Mouse (Mus musculus): ENCODE results near the gene Csnk2b.
"Not testable (repeated sequence)": the region's sequence is repeated elsewhere in the genome, so short reads cannot be mapped to it uniquely, and the experiment has no call there.

Gene Csnk2b

GRCm38 (mm10) chr17:35153077-35153476 lies 31.2 kb upstream of the Csnk2b start:
- no peak for DNase-seq (ENCODE audit: low read depth, low spot score)

- no peak for DNase-seq (ENCODE audit: low read depth, low spot score)
Measured at GRCm38 (mm10) chr17:35152121-35152520, 30.3 kb upstream of the Csnk2b start.

DNA sequence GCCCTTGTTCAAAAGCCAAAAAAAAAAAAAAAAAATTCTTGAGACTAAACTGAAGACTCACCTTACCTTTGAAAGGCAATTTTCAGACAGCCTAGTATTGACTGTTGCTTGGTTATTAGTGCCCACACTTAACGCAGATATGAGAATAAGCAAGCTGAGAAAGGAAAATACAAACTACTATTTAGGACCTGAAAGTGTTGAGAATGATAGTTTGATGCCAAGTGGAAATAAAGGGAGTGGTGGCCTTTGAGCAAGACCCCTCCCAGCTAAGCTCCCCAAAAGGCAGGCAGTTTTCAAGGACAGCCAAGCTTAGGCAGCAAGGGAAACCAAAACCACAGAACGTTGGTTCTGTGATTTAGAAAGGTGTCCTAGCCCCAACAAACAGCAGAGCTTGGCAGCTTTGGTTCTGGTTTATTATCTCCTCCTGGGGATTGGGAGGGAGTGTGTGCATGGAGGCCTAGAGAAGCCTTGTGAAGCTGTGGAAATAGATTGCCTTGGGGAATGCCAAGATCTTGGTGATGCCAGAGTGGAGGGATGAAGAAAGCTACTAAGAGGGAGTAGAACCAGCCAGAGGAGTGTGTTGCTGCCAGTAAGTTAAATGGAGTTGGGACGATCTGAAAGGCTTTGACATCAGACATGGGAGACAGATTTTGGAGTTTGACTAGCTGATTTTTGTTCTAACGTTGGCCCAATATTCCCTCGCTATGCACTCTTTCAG lies 26.2 kb upstream of the Csnk2b start:
- no peak for DNase-seq (ENCODE audit: low read depth, low spot score)

- no peak for DNase-seq (ENCODE audit: low read depth, low spot score)
Measured at GRCm38 (mm10) chr17:35147348-35147747, 25.5 kb upstream of the Csnk2b start.

DNA sequence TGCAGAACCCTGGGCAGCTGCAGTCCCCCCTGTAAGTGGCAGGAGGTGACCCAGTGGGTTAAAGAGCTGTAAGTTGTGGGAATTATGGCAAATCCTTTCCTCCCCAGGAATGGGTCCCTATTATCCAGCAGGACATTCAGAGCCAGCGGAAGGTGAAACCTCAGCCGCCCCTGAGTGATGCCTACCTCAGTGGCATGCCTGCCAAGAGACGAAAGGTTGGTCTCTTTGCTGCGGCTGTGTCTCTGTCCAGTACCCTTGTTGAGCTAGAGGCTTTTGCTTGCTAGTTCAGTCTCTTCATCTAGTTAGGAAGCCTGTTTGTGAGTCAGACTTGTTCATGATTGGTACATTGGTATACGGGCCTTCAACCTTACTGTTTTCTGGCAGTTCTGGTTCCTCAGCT lies 24.3 kb upstream of the Csnk2b start:
- DNase-seq (ENCODE audit: low read depth, low spot score): no peak

DNA sequence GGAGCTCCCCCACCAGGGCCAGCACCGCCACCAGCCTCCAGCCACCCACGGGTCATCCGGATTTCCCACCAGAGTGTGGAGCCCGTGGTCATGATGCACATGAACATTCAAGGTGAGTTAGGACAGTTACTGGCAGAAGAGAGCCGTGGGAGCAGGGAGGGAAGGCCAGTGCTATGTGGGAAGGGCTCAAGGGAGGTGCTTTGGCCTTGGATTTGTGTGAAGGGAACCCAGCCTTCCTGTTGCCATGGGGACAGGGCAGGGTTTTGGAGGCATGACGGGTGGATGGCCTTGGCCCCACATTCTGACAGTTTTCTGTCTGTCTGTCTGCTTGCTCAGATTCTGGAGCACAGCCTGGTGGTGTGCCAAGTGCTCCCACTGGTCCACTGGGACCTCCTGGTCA lies 20.1 kb upstream of the Csnk2b start:
- no peak for DNase-seq (ENCODE audit: low read depth, low spot score)

GRCm38 (mm10) chr17:35140490-35140996 lies 18.7 kb upstream of the Csnk2b start:
- no peak for DNase-seq (ENCODE audit: low read depth, low spot score)

- DNase-seq (ENCODE audit: low read depth, low spot score): no peak
Measured at GRCm38 (mm10) chr17:35139269-35139668, 17.4 kb upstream of the Csnk2b start.

- no peak for DNase-seq (ENCODE audit: low read depth, low spot score)
Measured at GRCm38 (mm10) chr17:35135591-35136320, 13.9 kb upstream of the Csnk2b start.

DNA sequence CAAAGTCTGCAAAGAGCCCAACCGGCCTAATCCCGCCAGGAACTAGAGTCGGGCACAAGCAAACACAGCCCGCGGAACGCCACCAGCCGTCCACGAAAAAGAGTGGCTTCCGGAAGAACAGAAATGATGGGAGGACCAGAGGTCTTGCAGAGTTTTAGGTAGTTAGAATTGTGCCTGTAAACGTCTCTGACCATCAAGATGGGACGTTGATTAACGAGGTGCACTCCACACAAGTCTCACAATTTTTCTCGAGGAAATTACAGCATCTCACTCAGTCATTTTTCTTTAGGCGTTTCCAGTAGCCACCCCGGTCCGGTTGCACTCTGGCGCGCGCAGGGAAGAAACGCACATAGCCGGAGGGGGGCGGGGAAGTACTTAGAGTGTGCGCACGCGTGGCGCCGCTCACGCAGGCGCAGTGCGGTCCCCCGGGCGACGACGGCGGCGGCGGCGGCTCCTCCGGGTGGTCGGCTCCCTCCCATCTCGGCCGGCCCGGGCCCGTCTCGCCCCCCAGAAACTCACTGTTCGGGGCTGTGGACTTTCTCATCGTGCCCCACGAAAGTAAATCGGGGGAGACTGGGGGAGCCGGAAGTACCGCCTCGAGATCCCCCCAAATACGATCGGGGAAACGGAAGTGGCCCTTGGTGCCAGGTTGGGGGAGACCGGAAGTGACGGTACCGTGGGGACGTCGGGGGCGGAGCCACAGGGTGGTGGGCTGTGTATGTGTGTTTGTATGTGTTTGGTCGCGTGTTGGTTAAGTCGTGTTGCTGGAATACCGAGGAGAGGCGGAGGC lies 13.1 kb upstream of the Csnk2b start, which contains the start of gene Bag6:
Bag6 (plus strand) TSS at position 378 of the 790 bp plus-strand sequence.
- peak; percentile 97 for DNase-seq (ENCODE audit: low read depth, low spot score)

DNA sequence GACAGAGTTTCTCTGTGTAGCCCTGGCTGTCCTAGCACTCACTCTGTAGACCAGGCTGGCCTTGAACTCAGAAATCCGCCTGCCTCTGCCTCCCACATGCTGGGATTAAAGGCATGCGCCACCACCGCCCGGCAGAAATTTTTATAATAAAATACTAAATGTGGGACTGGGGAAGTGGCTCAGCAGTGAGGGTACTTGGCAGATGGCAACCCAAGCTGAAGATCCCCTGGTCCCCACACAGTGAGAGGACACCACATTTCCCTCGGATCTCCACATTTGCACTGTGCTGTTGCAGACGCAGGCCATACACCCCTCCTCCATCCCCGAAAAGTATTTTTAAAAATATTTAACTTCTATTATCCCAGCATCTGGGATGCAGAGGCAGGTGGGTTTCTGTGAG lies 11.7 kb upstream of the Csnk2b start:
- DNase-seq (ENCODE audit: low read depth, low spot score): no peak

GRCm38 (mm10) chr17:35132174-35132560 lies 10.3 kb upstream of the Csnk2b start:
- DNase-seq (ENCODE audit: low read depth, low spot score): no peak

DNA sequence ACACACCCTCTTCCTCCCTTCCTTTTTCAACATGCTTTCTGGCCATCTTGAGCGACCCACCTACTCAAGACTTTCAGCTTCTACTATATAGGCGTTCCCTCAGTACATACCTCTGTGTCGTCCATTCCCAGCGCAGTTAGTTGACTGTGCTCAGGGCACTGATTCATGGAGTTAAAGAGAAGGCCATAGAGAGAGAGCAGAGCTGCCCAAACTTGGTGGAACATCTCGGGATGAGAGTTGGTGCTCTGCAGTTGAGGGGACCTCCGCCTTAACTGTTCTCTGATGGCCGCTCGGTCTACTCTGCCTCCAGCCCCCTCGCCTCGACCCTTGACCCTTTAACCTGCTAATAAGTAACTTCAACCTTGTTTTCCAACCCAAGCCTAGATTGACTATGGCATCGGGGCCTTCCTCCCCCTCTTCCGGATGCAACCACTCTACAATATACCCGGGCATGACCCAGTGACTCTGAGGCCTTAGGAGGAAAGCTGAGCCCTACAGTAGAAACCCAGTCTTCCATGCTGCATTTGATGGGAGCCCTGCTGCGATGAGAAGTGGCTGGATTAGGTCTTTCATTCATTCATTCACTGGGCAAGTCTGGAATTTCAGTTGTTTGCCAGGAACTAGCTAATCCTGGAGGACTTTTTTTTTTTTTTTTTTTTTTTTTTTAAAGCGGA lies 9.8 kb upstream of the Csnk2b start, which contains the start of gene Apom:
Apom (minus strand) TSS at position 551 of the 674 bp plus-strand sequence.
- no peak for DNase-seq (ENCODE audit: low read depth, low spot score)

GRCm38 (mm10) chr17:35131038-35131437 lies 9.2 kb upstream of the Csnk2b start:
- no peak for DNase-seq (ENCODE audit: low read depth, low spot score)

DNA sequence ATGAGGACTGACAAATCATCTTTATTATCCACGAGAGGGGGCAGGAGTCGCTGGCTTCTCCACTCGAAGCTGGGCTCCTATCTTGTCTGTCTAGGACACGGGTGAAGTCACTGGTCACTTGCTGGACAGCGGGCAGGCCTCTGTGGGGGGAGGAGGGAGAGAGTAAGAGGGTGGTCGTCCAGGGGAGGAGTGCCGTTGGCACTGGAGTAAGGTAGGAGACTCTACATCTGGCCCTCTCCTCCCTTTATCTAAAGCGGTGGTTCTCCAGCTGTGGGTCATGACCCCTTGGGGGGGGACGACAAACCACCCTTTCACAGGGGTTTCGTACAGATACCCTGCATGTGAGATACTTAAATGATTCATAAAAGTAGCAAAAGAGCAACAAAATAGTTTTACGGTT lies 7.1 kb upstream of the Csnk2b start:
- no peak for DNase-seq (ENCODE audit: low read depth, low spot score)

GRCm38 (mm10) chr17:35127017-35127416 lies 5.2 kb upstream of the Csnk2b start:
- DNase-seq (ENCODE audit: low read depth, low spot score): peak; percentile 38

GRCm38 (mm10) chr17:35126206-35126611 lies 4.4 kb upstream of the Csnk2b start, which contains the start of gene D17H6S53E:
Gene D17H6S53E, plus strand, starts transcription at chr17:35126373.
- peak; percentile 84 for DNase-seq (ENCODE audit: low read depth, low spot score)

GRCm38 (mm10) chr17:35125578-35125977 lies 3.7 kb upstream of the Csnk2b start:
- DNase-seq (ENCODE audit: low read depth, low spot score): peak; percentile 35

DNA sequence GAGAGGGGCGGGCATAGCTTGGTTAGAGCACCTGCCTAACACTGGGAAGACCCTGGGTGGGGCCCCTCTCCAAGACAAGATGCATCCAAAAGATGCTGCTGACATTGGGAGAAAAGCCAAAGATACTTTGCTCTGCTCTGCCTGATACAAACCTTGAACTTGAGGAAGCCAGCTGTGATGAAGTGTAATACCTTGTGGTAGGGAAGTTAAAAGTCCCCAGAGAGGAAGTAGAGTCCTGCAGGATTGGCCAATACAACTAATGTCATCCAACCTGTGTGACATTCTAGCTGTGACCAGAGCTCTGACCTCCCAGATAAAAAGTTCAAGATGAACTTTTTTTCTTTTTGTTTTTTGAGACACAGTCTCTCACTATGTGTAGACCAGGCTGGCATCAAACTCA lies 3.2 kb upstream of the Csnk2b start:
- DNase-seq (ENCODE audit: low read depth, low spot score): no peak

GRCm38 (mm10) chr17:35124261-35124896 lies 2.5 kb upstream of the Csnk2b start:
- not testable (repeated sequence) for DNase-seq (ENCODE audit: low read depth, low spot score)

GRCm38 (mm10) chr17:35123287-35123686 lies 1.4 kb upstream of the Csnk2b start:
- DNase-seq (ENCODE audit: low read depth, low spot score): not testable (repeated sequence)
